Mouse (Mus musculus) bone marrow macrophage, adult 2 months (primary cell): ENCODE results near the gene Clk2.

ENCODE experiments used
- CTCF ChIP-seq: IDR thresholded peaks from 2 replicates; pipeline ENCODE4 v1.5.1; 2012; ENCODE audit warnings: low read depth, mild to moderate bottlenecking, low read length, moderate library complexity
- POLR2A ChIP-seq: IDR thresholded peaks from 2 replicates; pipeline ENCODE4 v1.6.1; 2012; ENCODE audit warnings: mild to moderate bottlenecking, low read depth, low read length, borderline replicate concordance

- TF ChIP-seq POLR2A: no peak
- no peak for TF ChIP-seq CTCF
These were observed 16.6 kb upstream of the Clk2 start for GRCm38 (mm10) chr3:89147979-89148311.
